Mouse (Mus musculus): ENCODE measurements around the gene Cacna2d3. TPM values are rescaled to one million over a fixed set of nuclear protein-coding genes. Genes with fewer than 3 reads are reported as not detected.

Gene Cacna2d3
- polyA plus RNA-seq, 1 experiment, result 0.22 TPM

DNA sequence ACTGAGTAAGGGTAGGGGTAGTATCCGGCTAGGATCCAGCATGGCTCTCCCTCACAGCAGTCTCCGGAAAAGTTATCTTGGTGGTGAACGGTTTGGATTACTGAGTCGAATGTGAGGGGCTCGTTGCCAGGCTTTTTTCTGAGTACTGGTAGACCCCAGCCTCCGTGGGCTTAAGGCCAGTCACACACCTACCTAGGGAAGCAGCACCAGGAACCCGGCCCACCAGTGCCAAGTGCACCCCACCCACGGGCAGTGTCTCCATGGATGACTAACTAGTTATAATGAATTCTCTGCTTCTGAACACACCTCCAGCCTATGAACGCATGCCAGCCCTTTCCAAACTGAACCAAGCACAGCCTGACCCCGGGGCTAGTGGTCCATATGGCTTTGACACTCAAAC is 1.6 kb upstream of the Cacna2d3 start:
- Histone ChIP-seq H3K4me3 (ENCODE audit: insufficient read depth, low read depth, low read length) (no peak overlapping the region), H3K27ac (ENCODE audit: insufficient read depth, low read depth, low read length) (no peak overlapping the region), H3K36me3 (ENCODE audit: control insufficient read depth, insufficient read depth, low read length) (no peaks in the 10 kb centered on the region), H3K27me3 (replicated peaks; ENCODE audit: control insufficient read depth, insufficient read depth, low read length) (peaks cover 10% of the 10 kb centered on the region), H3K4me1 (ENCODE audit: control insufficient read depth, insufficient read depth, low read length) (no peaks in the 10 kb centered on the region)
- TF ChIP-seq POLR2A (IDR thresholded peaks at IDR 0.05; ENCODE audit: low read depth, low read length), result no peak
- WGBS, result 7% methylated on average over 10 of the region's 10 CpGs
- DNase-seq, result no peak

DNA sequence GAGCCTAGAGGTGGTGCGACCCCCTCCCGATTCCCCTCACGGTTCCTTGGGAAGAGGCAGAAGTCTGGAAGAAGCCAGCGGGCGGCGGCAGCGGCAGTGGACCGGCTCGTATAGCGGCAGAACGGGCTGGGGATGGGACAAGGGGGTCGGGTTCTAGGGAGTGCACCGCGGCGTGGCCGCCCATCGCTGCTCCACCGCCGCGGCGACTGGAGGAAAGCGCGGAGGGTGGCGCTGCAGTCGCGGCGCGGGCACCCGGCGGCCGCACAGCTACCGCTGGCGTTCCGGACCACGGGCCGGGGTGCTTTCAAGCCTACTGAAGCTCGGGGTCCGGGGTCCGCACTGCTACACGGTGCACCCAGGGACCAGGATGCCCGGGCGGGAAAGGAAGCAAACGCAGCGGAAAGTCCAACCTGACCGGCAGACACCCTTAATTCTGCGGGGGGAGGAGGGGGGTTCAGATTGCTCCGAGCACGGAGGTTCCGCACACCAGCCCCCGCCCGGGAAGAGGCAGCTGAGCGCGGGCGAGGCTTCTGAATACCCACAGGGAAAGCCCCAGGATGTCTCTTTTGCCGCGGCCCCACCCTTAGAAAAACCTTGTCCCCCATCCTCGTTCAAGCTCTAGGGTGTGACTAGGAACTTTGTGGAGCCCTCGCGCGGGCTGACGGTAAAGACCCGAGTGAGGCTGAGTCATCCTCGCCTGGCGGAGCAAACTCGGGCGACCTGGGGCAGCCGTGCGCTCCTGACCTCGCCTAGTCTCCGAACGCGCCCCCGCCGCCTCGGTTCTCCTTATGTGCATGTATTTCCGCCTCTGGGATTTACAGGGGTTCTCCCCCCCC is 940 bp upstream of the Cacna2d3 start:
- Histone ChIP-seq H3K27ac (ENCODE audit: insufficient read depth, low read depth, low read length) (no peak overlapping the region), H3K27me3 (replicated peaks; ENCODE audit: control insufficient read depth, insufficient read depth, low read length) (peaks cover 10% of the 10 kb centered on the region)
- WGBS, result under 1% methylated on average over 76 of the region's 76 CpGs

DNA sequence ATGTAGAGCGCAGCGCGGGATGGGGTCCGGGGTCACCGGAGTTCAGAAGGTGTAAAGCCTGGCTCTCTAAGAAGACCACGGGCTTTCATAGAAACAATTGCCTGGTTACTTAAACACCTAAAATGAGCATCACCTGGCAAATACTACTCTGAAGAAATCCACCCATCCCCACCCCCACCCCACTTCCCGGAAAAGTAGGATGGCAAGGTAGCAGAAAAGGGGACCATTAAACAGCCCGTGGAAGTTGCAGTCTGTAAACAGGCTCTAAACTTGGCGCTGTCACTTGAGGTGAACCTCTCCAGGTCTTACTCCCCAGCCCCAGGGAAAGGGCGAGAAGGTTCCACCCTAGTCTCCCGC is 555 bp downstream of the Cacna2d3 start:
- WGBS, result 2% methylated on average over 11 of the region's 11 CpGs
- Histone ChIP-seq H3K4me3 (ENCODE audit: insufficient read depth, low read depth, low read length) (no peak overlapping the region), H3K4me1 (ENCODE audit: control insufficient read depth, insufficient read depth, low read length) (no peaks in the 10 kb centered on the region), H3K27ac (ENCODE audit: insufficient read depth, low read depth, low read length) (no peak overlapping the region), H3K27me3 (replicated peaks; ENCODE audit: control insufficient read depth, insufficient read depth, low read length) (peaks cover 10% of the 10 kb centered on the region), H3K36me3 (ENCODE audit: control insufficient read depth, insufficient read depth, low read length) (no peaks in the 10 kb centered on the region)
- DNase-seq, result no peak
- TF ChIP-seq CTCF (conservative IDR thresholded peaks at IDR 0.05; ENCODE audit: insufficient read depth, insufficient read length, low read depth, low read length) (no peak), POLR2A (IDR thresholded peaks at IDR 0.05; ENCODE audit: low read depth, low read length) (no peak)

More for the DNA sequence above, 940 bp upstream of the Cacna2d3 start:
- Histone ChIP-seq H3K36me3 (ENCODE audit: control insufficient read depth, insufficient read depth, low read length) (no peaks in the 10 kb centered on the region), H3K4me1 (ENCODE audit: control insufficient read depth, insufficient read depth, low read length) (no peaks in the 10 kb centered on the region), H3K4me3 (ENCODE audit: insufficient read depth, low read depth, low read length) (peak overlapping the region; percentile 41)
- no peak for DNase-seq
- TF ChIP-seq CTCF (conservative IDR thresholded peaks at IDR 0.05; ENCODE audit: insufficient read depth, insufficient read length, low read depth, low read length) (no peak), POLR2A (IDR thresholded peaks at IDR 0.05; ENCODE audit: low read depth, low read length) (no peak)

DNA sequence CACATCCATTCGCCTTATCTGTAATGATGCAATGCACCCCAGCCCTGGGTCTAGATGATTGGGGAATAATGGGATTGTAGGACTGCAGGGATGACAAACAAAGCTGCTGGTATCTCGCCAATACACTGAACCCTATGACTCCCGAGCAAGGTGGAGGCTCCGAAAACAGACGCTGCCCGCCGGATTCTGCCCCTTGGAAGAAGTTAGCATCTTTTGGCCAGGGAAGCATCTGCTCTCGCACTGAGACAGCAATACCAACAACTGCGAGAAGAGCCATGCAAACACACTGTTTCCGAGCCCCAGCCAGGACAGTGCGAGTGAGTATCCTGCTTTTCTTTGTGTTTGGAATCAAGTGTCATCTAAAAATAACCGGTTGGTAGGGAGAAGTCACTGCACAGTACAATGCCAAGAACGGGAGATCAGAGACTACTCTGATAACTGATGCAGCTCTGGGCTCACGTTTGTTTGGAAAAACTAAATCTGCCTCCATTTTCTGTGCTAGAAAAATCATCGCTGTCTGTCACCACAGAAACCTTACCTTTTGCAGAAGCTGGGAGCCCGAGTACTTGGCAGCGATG is 1.2 kb downstream of the Cacna2d3 start:
- WGBS, result 13% methylated on average over 17 of the region's 17 CpGs
- H3K27ac ChIP-seq (ENCODE audit: insufficient read depth, low read depth, low read length), result no peak overlapping the region
- TF ChIP-seq CTCF (conservative IDR thresholded peaks at IDR 0.05; ENCODE audit: insufficient read depth, insufficient read length, low read depth, low read length), result no peak
- no peak for TF ChIP-seq POLR2A (IDR thresholded peaks at IDR 0.05; ENCODE audit: low read depth, low read length)
- H3K27me3 ChIP-seq (replicated peaks; ENCODE audit: control insufficient read depth, insufficient read depth, low read length), result peaks cover 10% of the 10 kb centered on the region
- H3K36me3 ChIP-seq (ENCODE audit: control insufficient read depth, insufficient read depth, low read length), result no peaks in the 10 kb centered on the region
- no peak overlapping the region for H3K4me3 ChIP-seq (ENCODE audit: insufficient read depth, low read depth, low read length)
- no peaks in the 10 kb centered on the region for H3K4me1 ChIP-seq (ENCODE audit: control insufficient read depth, insufficient read depth, low read length)
- no peak for DNase-seq

DNA sequence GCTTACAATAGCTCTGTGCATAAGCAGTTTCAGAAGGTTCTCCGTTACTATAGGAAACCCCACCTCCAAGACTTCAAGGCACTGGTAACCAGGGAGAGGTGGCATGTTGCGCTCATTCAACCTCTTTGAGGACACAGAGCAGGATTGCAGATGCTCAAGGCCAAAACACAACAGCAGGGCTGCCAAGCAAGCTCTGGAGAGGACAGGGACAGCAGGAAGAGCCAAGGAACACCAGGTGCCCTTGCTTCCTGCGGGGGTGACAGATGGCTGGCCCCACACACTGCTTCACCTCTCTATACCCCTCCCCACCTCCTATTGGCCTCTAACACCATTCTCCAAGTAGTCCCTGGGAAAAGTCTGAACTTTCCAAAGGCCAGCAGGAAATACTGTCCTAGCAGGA is 9.0 kb downstream of the Cacna2d3 start:
- Histone ChIP-seq H3K36me3 (ENCODE audit: control insufficient read depth, insufficient read depth, low read length) (no peaks in the 10 kb centered on the region), H3K4me3 (ENCODE audit: insufficient read depth, low read depth, low read length) (no peak overlapping the region), H3K4me1 (ENCODE audit: control insufficient read depth, insufficient read depth, low read length) (no peaks in the 10 kb centered on the region), H3K27ac (ENCODE audit: insufficient read depth, low read depth, low read length) (no peak overlapping the region), H3K27me3 (replicated peaks; ENCODE audit: control insufficient read depth, insufficient read depth, low read length) (no peaks in the 10 kb centered on the region)
- 79% methylated on average over 3 of the region's 3 CpGs for WGBS
- no peak for DNase-seq
- no peak for TF ChIP-seq CTCF (conservative IDR thresholded peaks at IDR 0.05; ENCODE audit: insufficient read depth, insufficient read length, low read depth, low read length)
- no peak for TF ChIP-seq POLR2A (IDR thresholded peaks at IDR 0.05; ENCODE audit: low read depth, low read length)

DNA sequence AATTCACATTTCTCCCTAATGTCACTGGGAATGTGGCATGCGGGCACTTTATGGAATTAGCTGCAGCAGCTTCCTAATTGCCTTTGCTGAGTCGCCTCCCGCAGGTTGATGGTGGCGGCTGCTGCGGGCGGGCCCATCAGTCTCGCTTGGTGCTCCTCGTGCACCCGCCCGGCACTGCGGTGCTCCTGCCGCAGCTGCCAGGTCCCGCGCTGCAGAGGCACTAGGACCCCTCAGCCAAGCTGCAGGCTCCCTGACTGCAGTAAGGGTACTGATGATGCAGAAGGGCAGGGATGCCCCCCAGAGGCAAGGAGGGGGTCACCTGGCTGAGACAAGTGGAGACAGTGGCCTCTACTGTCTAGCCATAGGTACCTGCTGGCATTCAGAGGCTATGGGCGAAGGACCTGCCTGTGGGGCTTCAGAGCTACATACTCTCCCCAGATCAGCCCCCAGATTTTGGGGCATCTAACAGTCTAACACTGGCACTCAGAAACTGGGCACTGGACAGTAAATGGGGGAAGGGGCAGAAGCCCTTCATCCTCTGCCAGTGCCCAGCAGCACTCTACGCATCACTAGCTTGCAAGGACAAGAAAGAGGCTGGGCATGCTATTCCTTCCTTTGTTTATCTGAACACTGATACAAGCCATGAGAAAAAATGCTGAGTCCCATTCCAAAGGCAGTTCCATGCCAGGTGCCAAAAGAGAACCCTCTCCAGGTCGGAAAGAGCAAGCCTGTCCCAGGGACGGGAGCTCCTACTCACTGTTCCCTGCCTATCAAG is 13.9 kb downstream of the Cacna2d3 start:
- DNase-seq, result no peak
- WGBS, result 35% methylated on average over 18 of the region's 18 CpGs
- Histone ChIP-seq H3K27ac (ENCODE audit: insufficient read depth, low read depth, low read length) (no peak overlapping the region), H3K4me1 (ENCODE audit: control insufficient read depth, insufficient read depth, low read length) (no peaks in the 10 kb centered on the region), H3K36me3 (ENCODE audit: control insufficient read depth, insufficient read depth, low read length) (no peaks in the 10 kb centered on the region), H3K27me3 (replicated peaks; ENCODE audit: control insufficient read depth, insufficient read depth, low read length) (no peaks in the 10 kb centered on the region), H3K4me3 (ENCODE audit: insufficient read depth, low read depth, low read length) (no peak overlapping the region)
- TF ChIP-seq POLR2A (IDR thresholded peaks at IDR 0.05; ENCODE audit: low read depth, low read length) (no peak), CTCF (conservative IDR thresholded peaks at IDR 0.05; ENCODE audit: insufficient read depth, insufficient read length, low read depth, low read length) (no peak)

DNA sequence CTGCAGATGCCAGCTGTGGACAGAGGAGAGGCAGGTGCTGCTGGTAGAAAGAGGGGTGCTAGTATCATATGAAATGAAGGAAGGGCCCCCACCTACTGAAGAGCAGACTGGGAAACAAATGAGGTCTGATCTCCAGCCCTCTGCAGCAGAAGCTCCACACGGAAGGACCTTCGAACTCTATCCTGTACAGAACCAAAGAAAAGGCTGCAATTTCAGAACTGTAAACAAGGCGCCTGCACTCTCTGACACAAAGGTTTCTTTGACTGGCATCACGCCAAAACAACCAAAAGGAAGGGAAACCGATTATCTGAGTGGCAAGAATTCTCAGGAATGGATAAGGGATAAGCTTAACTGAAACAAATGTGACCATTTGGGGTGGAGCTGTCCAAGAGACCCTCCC is 18.9 kb downstream of the Cacna2d3 start:
- 38% methylated on average over 5 of the region's 5 CpGs for WGBS
- Histone ChIP-seq H3K36me3 (ENCODE audit: control insufficient read depth, insufficient read depth, low read length) (no peaks in the 10 kb centered on the region), H3K27ac (ENCODE audit: insufficient read depth, low read depth, low read length) (no peak overlapping the region), H3K4me1 (ENCODE audit: control insufficient read depth, insufficient read depth, low read length) (no peaks in the 10 kb centered on the region), H3K4me3 (ENCODE audit: insufficient read depth, low read depth, low read length) (no peak overlapping the region), H3K27me3 (replicated peaks; ENCODE audit: control insufficient read depth, insufficient read depth, low read length) (no peaks in the 10 kb centered on the region)
- no peak for TF ChIP-seq POLR2A (IDR thresholded peaks at IDR 0.05; ENCODE audit: low read depth, low read length)
- TF ChIP-seq CTCF (conservative IDR thresholded peaks at IDR 0.05; ENCODE audit: insufficient read depth, insufficient read length, low read depth, low read length), result no peak
- no peak for DNase-seq

Measured in kidney, adult 2 months (tissue).